Mouse (Mus musculus) forebrain, embryonic 11.5 days (tissue): ENCODE results near the gene Vamp8. TPM values are rescaled to one million over a fixed set of nuclear protein-coding genes. Genes with fewer than 3 reads are reported as not detected.

ENCODE experiments used
- ATAC-seq: fragments of 200-750 bp; cut with Nextera tagmentation; replicated peaks from 2 replicates; pipeline ENCODE4 v1.8.0; 2017; ENCODE audit warnings: moderate TSS enrichment; ENCODE audit not compliant: low FRiP score
- DNase-seq: peaks from one replicate; pipeline ENCODE4 v3.0.0-alpha.2; 2017; ENCODE audit warnings: low spot score
- H3K27ac ChIP-seq: fragments of 300-500 bp; sonication (generic); 2 replicates; pipeline ENCODE4 v1.5.1; 2014; ENCODE audit warnings: low read depth, low read length
- H3K27me3 ChIP-seq: fragments of 300-500 bp; sonication (generic); 2 replicates; pipeline ENCODE4 v1.6.1; 2014; ENCODE audit warnings: mild to moderate bottlenecking, low read length, mixed read lengths; ENCODE audit not compliant: control insufficient read depth, insufficient read depth
- H3K36me3 ChIP-seq: fragments of 300-500 bp; sonication (generic); 2 replicates; pipeline ENCODE4 v1.6.1; 2014; ENCODE audit warnings: mild to moderate bottlenecking, low read length, moderate library complexity, mixed read lengths; ENCODE audit not compliant: control insufficient read depth, insufficient read depth
- H3K4me1 ChIP-seq: fragments of 300-500 bp; sonication (generic); replicated peaks from 2 replicates; pipeline ENCODE4 v1.6.1; 2014; ENCODE audit warnings: low read length, mixed read lengths; ENCODE audit not compliant: control insufficient read depth, insufficient read depth
- H3K4me2 ChIP-seq: fragments of 300-500 bp; sonication (generic); 2 replicates; pipeline ENCODE4 v1.6.1; 2014; ENCODE audit warnings: low read depth, mild to moderate bottlenecking, low read length, moderate library complexity, mixed read lengths; ENCODE audit not compliant: severe bottlenecking
- H3K4me3 ChIP-seq: fragments of 300-500 bp; sonication (generic); 2 replicates; pipeline ENCODE4 v1.5.1; 2014; ENCODE audit warnings: low read depth, low read length
- H3K9ac ChIP-seq: fragments of 300-500 bp; sonication (generic); 2 replicates; pipeline ENCODE4 v1.6.1; 2014; ENCODE audit warnings: low read length
- H3K9me3 ChIP-seq: fragments of 300-500 bp; sonication (generic); 2 replicates; pipeline ENCODE4 v1.6.1; 2016; ENCODE audit warnings: low read length, mixed read lengths; ENCODE audit not compliant: control insufficient read depth
- WGBS: fragments of 180-500 bp; shearing (Covaris S2); extraction: QIAGEN DNeasy Blood & Tissue Kit; methylation state at CpG from one replicate; pipeline ENCODE4 v1.1.7; 2014; 5-methylcytosine and 5-hydroxymethylcytosine counted together
- polyA plus RNA-seq: library from polyadenylated mRNA; unstranded; fragments of >200 nt; fragmentation: Nextera tagmentation; extraction: Ambion mirVana; gene quantifications from 2 replicates; pipeline ENCODE4 v1.2.1, GENCODE M21; 2014

The Vamp8 gene
- polyA plus RNA-seq, 1 experiment from 2014 or later = 34.1 TPM

DNA sequence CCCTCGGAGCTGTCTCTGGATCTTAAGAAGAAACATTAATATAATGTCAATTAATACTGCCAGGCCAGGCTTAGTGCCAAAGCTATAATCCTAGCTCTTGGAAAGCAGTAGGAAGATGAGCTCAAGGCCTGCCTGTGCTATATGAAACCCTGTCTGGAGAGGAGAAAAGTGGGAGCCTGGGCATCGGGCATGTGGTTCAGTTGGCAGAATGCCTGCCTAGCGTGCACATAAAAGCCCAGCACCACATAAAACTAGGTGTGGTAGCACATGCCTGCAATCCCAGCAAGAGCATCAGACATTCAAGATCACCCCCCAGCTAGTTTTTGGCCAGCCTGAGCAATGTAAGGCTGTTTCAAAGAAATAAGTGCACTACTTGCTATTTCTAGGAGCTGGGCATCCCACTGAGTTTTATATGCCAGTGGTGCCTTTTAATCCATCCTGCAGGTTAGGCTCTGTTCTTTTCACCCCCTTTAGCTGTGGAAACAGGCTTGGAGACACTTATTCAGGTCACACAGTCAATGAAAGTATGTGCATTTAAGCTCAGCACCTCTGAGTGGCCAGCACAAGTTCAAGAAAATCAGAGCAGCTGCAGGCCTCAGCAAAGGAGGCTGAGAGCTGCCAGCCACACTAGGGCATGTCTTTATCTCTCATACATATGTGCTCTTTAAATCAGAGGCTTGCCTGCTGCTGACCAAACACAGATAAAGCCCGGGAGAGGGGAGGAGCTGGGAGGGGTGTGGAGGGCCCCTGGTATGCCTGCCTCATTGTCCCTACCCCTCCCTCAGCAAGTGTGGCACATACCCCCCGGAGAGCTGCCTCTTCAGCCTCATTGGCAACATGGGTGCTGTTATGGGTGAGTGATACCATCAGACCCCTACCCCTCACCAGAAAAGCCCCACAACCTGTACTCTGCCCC is 33.1 kb downstream of the Vamp8 start:
- Histone ChIP-seq H3K27ac (no peak overlapping the region), H3K4me2 (no peak overlapping the region), H3K4me3 (no peak overlapping the region), H3K36me3 (no peaks in the 10 kb centered on the region; the same call in 1 of the 2 replicates), H3K4me1 (peaks cover 6% of the 10 kb centered on the region; the same call in 1 of the 2 replicates), H3K9me3 (no peaks in the 10 kb centered on the region), H3K9ac (no peak overlapping the region), H3K27me3 (no peaks in the 10 kb centered on the region)
- DNase-seq = no peak
- 90% methylated on average over 5 of the region's 5 CpGs for WGBS
- no peak for ATAC-seq

DNA sequence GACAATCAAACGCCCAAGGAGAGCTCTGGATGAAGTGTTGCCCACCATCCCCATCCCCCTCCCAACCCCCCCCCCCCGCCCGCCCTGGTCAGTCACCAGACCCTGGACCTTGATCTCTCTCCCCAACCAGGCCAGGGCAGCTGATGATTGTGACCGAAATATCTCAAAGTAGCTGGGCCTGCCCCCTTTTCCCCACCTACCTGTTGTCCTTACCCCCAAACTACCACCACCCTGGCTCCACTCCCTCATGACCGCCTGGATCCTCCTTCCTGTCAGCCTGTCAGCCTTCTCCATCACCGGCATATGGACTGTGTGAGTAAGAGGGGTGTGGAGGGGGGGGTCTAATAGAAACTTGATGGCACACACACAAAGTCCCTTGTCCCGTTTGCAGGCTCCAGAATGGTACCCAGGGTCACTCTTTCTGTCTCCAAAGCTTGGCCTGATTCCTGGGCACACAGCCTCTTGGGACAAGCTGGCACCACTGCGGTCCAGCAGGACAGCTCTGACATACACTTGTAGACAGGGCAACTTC is 34.4 kb downstream of the Vamp8 start:
- Histone ChIP-seq H3K27ac (no peak overlapping the region), H3K9me3 (no peaks in the 10 kb centered on the region), H3K27me3 (no peaks in the 10 kb centered on the region), H3K9ac (peak overlapping the region; percentile 66; the same call in 1 of the 2 replicates), H3K36me3 (no peaks in the 10 kb centered on the region; the same call in 1 of the 2 replicates), H3K4me3 (peak overlapping the region; percentile 49), H3K4me1 (peaks cover 8% of the 10 kb centered on the region; the same call in 1 of the 2 replicates), H3K4me2 (peak overlapping the region; percentile 96)
- 38% methylated on average over 8 of the region's 8 CpGs for WGBS
- peak; percentile 4; the same call in 1 of the 2 replicates for ATAC-seq
- no peak for DNase-seq

GRCm38 (mm10) chr6:72355066-72355911 is 35.2 kb downstream of the Vamp8 start, which contains the start of gene Tmem150a:
Tmem150a (plus strand) TSS chr6:72355447.
- peak within 1 kb of the TSS; percentile 96 for H3K4me2 ChIP-seq
- no peak within 1 kb of the TSS for H3K27ac ChIP-seq
- H3K4me1 ChIP-seq = peaks cover 8% of the 10 kb centered on the region; the same call in 1 of the 2 replicates
- peak; percentile 84 for ATAC-seq
- H3K27me3 ChIP-seq = no peaks in the 10 kb centered on the region
- H3K36me3 ChIP-seq = no peaks in the 10 kb centered on the region; the same call in 1 of the 2 replicates
- WGBS = 1% methylated on average over 63 of the region's 71 CpGs
- peak within 1 kb of the TSS; percentile 49 for H3K4me3 ChIP-seq
- no peaks in the 10 kb centered on the region for H3K9me3 ChIP-seq
- H3K9ac ChIP-seq = peak within 1 kb of the TSS; percentile 66
- DNase-seq = peak; percentile 86

GRCm38 (mm10) chr6:72354025-72354424 is 36.5 kb downstream of the Vamp8 start:
- 67% methylated on average over 1 of the region's 1 CpGs for whole genome bisulfite sequencing
- H3K9me3 ChIP-seq = no peaks in the 10 kb centered on the region
- ATAC-seq = no peak

DNA sequence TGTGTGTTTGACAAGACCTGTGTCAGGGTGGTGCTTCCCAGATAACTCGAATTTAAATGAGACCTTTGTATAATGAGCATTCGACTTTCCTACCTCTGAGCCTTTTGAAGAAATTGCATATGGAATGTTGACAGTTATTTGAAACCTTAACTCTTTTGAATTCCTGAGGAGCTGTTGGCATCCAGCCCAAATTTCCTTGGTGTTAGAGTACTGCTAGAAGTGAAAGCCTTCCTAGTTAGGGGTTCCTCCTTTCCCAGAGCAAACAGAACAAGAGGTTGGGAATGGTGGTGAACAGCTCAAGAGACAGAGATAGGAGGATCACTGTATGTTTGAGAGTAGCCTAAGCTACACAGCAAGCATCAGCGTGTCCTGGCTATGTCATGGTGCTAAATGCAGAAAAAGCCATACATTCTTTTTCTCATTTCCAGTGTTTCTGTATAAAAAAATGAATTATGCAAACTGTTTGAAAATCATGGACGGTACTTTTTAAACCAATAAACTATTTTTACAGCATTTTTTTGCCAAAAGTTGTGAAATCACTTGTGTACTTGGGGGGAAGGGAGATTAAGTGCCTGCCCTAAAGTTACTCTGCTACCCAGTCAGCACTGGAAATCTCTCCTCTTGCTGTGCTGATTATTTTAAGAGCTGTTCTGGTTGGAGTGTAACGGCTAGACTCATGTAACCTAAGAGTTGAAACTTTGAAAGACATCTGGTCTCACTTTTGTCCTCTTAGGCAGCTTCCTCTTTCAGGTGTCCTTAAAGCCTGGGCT is 37.7 kb downstream of the Vamp8 start:
- no peak overlapping the region for H3K27ac ChIP-seq
- peaks cover 6% of the 10 kb centered on the region; the same call in 1 of the 2 replicates for H3K36me3 ChIP-seq
- no peak for DNase-seq
- H3K9me3 ChIP-seq = no peaks in the 10 kb centered on the region
- H3K4me3 ChIP-seq = no peak overlapping the region
- ATAC-seq = no peak
- no peaks in the 10 kb centered on the region for H3K27me3 ChIP-seq
- WGBS = 70% methylated on average over 5 of the region's 5 CpGs
- no peak overlapping the region for H3K4me2 ChIP-seq
- H3K9ac ChIP-seq = no peak overlapping the region
- peaks cover 10% of the 10 kb centered on the region; the same call in 1 of the 2 replicates for H3K4me1 ChIP-seq

More at GRCm38 (mm10) chr6:72354025-72354424, 36.5 kb downstream of the Vamp8 start:
- no peak overlapping the region for H3K4me2 ChIP-seq
- peaks cover 6% of the 10 kb centered on the region; the same call in 1 of the 2 replicates for H3K36me3 ChIP-seq
- peaks cover 8% of the 10 kb centered on the region; the same call in 1 of the 2 replicates for H3K4me1 ChIP-seq
- no peak overlapping the region for H3K27ac ChIP-seq
- H3K9ac ChIP-seq = no peak overlapping the region
- H3K4me3 ChIP-seq = no peak overlapping the region
- no peaks in the 10 kb centered on the region for H3K27me3 ChIP-seq
- DNase-seq = no peak

GRCm38 (mm10) chr6:72350214-72350613 is 40.3 kb downstream of the Vamp8 start:
- peaks cover 6% of the 10 kb centered on the region; the same call in 1 of the 2 replicates for H3K36me3 ChIP-seq
- H3K27ac ChIP-seq = no peak overlapping the region
- no peaks in the 10 kb centered on the region for H3K27me3 ChIP-seq
- no peak for ATAC-seq
- H3K4me2 ChIP-seq = no peak overlapping the region
- H3K4me1 ChIP-seq = peaks cover 9% of the 10 kb centered on the region; the same call in 1 of the 2 replicates
- H3K9me3 ChIP-seq = no peaks in the 10 kb centered on the region
- no peak for DNase-seq
- 90% methylated on average over 2 of the region's 2 CpGs for WGBS
- H3K9ac ChIP-seq = no peak overlapping the region
- H3K4me3 ChIP-seq = no peak overlapping the region

DNA sequence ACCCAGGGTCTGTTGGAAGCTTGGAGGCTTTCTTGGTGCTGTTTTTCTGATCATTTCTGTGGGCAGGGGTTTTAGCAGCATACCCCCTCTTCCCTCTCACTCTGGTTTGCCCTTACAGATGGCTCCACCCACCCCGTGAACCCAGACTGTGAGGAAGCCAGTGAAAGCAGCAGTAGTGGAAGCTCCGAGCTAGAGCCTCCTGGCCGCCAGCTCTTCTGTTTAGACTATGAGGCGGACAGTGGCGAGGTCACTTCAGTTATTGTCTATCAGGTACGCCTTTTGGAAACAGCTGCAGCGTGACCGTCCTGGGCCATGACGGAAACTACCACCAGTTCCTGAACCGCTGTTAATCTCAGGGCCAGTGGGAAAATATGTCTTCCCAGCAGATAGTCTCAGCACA is 42.1 kb downstream of the Vamp8 start:
- DNase-seq = no peak
- H3K4me3 ChIP-seq = no peak overlapping the region
- peaks cover 6% of the 10 kb centered on the region; the same call in 1 of the 2 replicates for H3K36me3 ChIP-seq
- ATAC-seq = no peak
- H3K4me1 ChIP-seq = peaks cover 6% of the 10 kb centered on the region; the same call in 1 of the 2 replicates
- H3K9me3 ChIP-seq = no peaks in the 10 kb centered on the region
- H3K4me2 ChIP-seq = peak overlapping the region; percentile 89; the same call in 1 of the 2 replicates
- WGBS = 81% methylated on average over 10 of the region's 10 CpGs
- H3K9ac ChIP-seq = no peak overlapping the region
- H3K27ac ChIP-seq = no peak overlapping the region
- no peaks in the 10 kb centered on the region for H3K27me3 ChIP-seq
